Mouse (Mus musculus) kidney, adult 2 months (tissue): ENCODE results near the gene Fxyd3. TPM values are rescaled to one million over a fixed set of nuclear protein-coding genes. Genes with fewer than 3 reads are reported as not detected.

ENCODE experiments used
- DNase-seq: peaks from one replicate; pipeline ENCODE4 v3.0.0; 2021
- H3K27ac ChIP-seq: fragments of 200-500 bp; 2 replicates; pipeline ENCODE4 v1.5.1; 2012; ENCODE audit warnings: low read depth, low read length, control low read depth, inconsistent platforms; ENCODE audit not compliant: insufficient read depth
- H3K27me3 ChIP-seq: fragments of 200-500 bp; replicated peaks from 2 replicates; pipeline ENCODE4 v1.6.1; 2012; ENCODE audit warnings: mild to moderate bottlenecking, moderate library complexity, low read length, inconsistent platforms; ENCODE audit not compliant: control insufficient read depth, insufficient read depth
- H3K36me3 ChIP-seq: fragments of 200-500 bp; 2 replicates; pipeline ENCODE4 v1.6.1; 2012; ENCODE audit warnings: mild to moderate bottlenecking, moderate library complexity, low read length, inconsistent platforms; ENCODE audit not compliant: control insufficient read depth, insufficient read depth
- H3K4me1 ChIP-seq: fragments of 200-500 bp; 2 replicates; pipeline ENCODE4 v1.6.1; 2011; ENCODE audit warnings: low read length; ENCODE audit not compliant: control insufficient read depth, insufficient read depth
- H3K4me3 ChIP-seq: fragments of 200-500 bp; 2 replicates; pipeline ENCODE4 v1.5.1; 2011; ENCODE audit warnings: mild to moderate bottlenecking, low read depth, low read length, control low read depth; ENCODE audit not compliant: insufficient read depth
- CTCF ChIP-seq: fragments of 200-500 bp; conservative IDR thresholded peaks from 2 replicates; pipeline ENCODE4 v1.5.1; 2011; ENCODE audit warnings: low read depth, mild to moderate bottlenecking, control low read depth, low read length, moderate library complexity, mixed read lengths; ENCODE audit not compliant: insufficient read depth, insufficient read length
- POLR2A ChIP-seq: fragments of 200-500 bp; IDR thresholded peaks from one replicate; pipeline ENCODE4 v1.6.1; 2011; ENCODE audit warnings: low read depth, low read length, control low read depth
- WGBS: fragments of 180-500 bp; shearing (Covaris S2); methylation state at CpG from one replicate; pipeline ENCODE4 v1.1.7; 2018; 5-methylcytosine and 5-hydroxymethylcytosine counted together
- polyA plus RNA-seq: library from polyadenylated mRNA; depleted of rRNA; stranded (reverse); fragments of >200 nt; gene quantifications from 2 replicates; pipeline ENCODE4 v1.2.3, GENCODE M21; 2012

Gene Fxyd3
- polyA plus RNA-seq, 1 experiment, result 4.8 TPM

DNA sequence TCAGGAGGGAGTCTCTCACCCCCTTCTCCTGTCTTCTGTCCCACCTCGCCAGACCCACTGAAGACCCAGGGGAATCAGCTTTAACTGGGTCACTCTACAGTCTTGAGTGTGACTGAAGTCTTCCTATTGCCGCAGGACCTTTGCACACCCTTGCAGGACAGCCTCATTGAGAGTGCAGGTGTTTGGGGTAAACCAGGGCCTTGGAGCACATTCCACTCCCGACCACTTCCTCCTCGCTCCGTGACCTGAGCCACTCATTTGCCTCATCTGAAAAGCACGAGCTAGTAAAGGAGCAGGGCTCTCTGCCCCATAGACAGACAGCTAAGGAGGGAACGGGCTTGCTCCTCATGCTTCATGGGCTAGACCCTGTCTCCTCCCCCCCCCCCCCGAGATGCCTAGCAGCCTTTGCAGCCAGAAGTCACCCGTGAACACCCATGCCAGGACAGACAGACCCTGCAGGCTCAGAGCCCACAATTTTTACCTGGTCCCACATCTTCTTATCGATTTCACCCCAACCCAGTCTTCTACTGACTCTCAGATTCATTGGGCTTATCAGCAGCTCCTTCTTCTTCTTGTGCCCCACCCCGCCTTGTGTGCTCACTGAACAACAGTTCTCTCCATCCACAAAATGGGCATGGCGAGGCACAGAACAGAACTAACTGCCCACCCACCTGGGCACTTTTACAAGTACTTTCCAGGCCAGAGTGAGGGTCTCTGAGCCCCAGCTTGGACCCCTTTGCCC lies 36.1 kb downstream of the Fxyd3 start:
- H3K27ac ChIP-seq, result no peak overlapping the region
- WGBS, result 73% methylated on average over 12 of the region's 12 CpGs
- no peaks in the 10 kb centered on the region for H3K27me3 ChIP-seq
- no peaks in the 10 kb centered on the region for H3K4me1 ChIP-seq
- no peak for TF ChIP-seq CTCF
- no peak for TF ChIP-seq POLR2A
- no peak for DNase-seq
- no peak overlapping the region for H3K4me3 ChIP-seq
- H3K36me3 ChIP-seq, result no peaks in the 10 kb centered on the region

DNA sequence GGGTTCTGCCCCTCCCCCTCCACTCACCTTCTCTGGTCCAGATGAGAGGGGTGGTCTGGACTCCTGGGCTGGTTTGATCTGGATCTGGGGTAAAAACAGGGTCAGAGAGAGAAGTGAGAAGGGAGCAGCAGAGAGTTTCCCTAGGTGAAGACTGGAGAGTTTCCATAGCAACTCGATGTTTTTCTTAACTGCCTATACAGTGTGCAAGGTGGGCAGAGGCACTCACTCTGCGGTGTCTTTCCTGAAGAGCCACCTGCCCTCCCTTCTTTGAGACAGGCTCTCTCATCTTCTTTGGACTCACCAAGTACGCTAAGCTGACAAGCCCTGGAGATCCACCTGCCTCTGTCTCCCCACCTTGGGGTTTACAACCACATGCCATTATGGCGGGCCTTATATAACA lies 37.5 kb downstream of the Fxyd3 start:
- no peaks in the 10 kb centered on the region for H3K4me1 ChIP-seq

DNA sequence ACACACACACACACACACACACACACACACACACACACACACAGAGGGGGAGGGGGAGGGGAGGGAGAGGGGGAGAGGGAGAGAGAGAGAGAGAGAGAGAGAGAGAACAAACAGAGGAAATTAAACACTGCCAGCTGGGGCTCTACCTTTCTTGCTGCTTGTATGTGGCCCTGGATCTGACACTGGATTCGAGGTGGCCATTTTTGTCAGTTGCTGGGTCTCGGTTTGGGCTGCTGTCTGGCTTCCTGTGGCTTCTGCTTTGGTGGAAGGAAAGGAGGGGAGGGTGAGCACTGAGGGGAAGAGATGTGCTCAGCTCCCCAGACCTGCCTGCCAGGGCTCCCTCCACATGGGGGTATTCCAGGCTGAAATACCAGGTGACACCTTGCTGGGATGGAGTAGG lies 38.8 kb downstream of the Fxyd3 start:
- TF ChIP-seq CTCF, result no peak
- TF ChIP-seq POLR2A, result no peak
- Histone ChIP-seq H3K4me1 (no peaks in the 10 kb centered on the region), H3K27ac (no peak overlapping the region), H3K36me3 (no peaks in the 10 kb centered on the region), H3K4me3 (no peak overlapping the region), H3K27me3 (no peaks in the 10 kb centered on the region)
- WGBS, result 60% methylated on average over 2 of the region's 2 CpGs
- DNase-seq, result no peak

More for the DNA sequence above, 37.5 kb downstream of the Fxyd3 start:
- H3K36me3 ChIP-seq, result no peaks in the 10 kb centered on the region
- TF ChIP-seq POLR2A (no peak), CTCF (no peak)
- no peak overlapping the region for H3K27ac ChIP-seq
- WGBS, result 88% methylated on average over 4 of the region's 4 CpGs
- H3K27me3 ChIP-seq, result no peaks in the 10 kb centered on the region
- no peak overlapping the region for H3K4me3 ChIP-seq
- no peak for DNase-seq

DNA sequence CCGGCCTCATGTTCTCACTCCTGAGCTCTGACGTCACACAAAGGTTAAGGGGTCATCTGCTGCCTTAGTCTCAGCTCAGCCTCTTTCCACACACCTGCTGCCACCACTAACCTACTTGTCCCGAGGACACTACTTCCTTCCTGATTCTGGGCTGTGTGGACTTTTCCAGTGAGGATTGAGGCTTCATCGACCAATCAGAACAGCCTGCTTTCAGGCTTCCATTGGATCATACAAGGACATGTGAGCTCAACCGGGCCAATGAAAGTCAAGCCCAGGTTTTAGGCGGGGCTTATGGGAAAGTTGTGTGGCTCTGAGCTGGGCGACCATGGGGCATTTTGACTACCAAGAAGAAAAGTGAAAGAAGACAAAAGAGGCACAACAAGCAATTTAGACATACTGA lies 39.6 kb downstream of the Fxyd3 start:
- no peak for DNase-seq
- H3K27me3 ChIP-seq, result no peaks in the 10 kb centered on the region
- H3K36me3 ChIP-seq, result no peaks in the 10 kb centered on the region
- no peak overlapping the region for H3K27ac ChIP-seq
- WGBS, result 82% methylated on average over 7 of the region's 7 CpGs
- no peak overlapping the region for H3K4me3 ChIP-seq
- TF ChIP-seq CTCF (no peak), POLR2A (no peak)
- no peaks in the 10 kb centered on the region for H3K4me1 ChIP-seq

DNA sequence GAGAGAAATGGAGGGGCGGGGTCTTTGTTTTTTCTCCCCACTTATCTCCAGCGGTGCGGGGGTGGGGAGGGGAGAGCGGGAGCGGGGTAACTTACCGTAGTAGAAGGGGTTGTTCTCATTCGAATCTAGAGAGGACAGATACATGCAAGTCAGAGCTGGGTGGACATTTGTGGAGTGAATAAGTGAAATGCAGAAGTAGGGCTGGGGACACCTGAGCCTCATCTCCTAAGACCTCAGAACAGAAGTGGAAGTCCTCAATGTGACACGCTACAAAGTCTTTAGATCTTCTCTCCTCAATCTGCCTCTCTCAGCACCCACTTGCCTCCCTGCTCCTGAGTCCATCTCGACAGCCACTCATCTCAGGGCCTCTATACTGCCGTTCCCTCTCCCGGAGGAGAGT lies 41.2 kb downstream of the Fxyd3 start:
- Histone ChIP-seq H3K27ac (no peak overlapping the region), H3K4me3 (no peak overlapping the region), H3K4me1 (no peaks in the 10 kb centered on the region), H3K36me3 (no peaks in the 10 kb centered on the region), H3K27me3 (no peaks in the 10 kb centered on the region)
- 86% methylated on average over 11 of the region's 11 CpGs for WGBS
- no peak for DNase-seq
- TF ChIP-seq POLR2A (no peak), CTCF (no peak)

DNA sequence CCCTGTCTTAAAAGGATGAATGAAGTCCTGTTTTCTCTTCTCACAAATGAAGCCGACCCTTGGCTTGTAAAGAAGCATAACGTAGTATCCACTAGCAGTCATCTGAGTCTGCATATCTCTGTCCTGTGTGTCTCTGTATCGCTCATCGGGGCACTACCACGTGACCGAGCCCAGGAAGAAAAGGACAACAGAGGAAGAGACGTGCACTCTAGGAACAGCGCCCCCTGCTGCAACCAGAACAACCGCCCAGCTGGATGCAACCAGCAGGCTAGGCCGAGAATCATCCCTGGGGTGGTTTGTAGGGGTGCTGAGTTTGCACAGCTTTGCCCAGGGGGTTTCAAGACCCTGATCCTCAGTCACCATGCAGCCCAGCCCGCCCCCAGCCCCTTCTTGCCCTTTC lies 41.7 kb downstream of the Fxyd3 start:
- DNase-seq, result no peak

DNA sequence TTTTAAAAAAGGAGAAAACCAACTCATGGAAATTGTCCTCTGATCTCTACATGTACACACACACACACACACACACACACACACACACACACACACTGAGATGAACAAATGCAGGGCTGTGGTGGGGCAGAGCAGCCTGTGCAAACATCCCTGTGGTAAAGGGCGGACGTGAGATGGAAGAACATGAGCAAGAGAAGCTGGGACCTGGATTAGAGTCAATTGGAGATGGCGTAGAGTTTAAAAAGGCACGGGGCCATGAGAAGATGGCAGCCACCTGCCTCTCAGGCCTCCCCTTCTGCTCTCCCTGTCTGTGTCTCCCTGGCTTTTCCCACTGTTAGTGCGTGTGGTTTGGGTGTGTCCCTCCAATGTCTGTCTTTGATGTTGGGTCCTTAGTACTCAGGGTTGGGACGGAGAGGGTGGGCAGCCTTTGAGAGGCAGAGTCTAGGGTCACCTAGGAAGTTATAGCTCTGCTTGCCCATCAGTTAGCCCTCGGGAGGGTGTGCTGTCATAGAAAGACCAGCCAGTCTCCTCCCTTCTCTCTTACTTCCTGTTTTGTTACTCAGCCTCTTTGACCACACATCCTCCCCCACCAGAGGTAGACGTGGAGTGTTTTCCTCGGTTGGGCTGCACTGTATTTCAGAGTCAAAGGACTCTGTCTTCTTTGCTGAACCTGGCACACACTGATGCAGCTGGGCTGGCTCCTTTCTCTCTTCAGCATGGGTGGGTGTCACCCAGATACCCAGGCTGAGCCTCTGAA lies 42.9 kb downstream of the Fxyd3 start:
- TF ChIP-seq POLR2A, result no peak
- H3K4me3 ChIP-seq, result no peak overlapping the region
- no peaks in the 10 kb centered on the region for H3K4me1 ChIP-seq
- H3K36me3 ChIP-seq, result no peaks in the 10 kb centered on the region
- H3K27ac ChIP-seq, result no peak overlapping the region
- no peak for DNase-seq
- no peaks in the 10 kb centered on the region for H3K27me3 ChIP-seq
- 46% methylated on average over 9 of the region's 9 CpGs for WGBS

More for the DNA sequence above, 41.7 kb downstream of the Fxyd3 start:
- no peak overlapping the region for H3K4me3 ChIP-seq
- H3K27me3 ChIP-seq, result no peaks in the 10 kb centered on the region
- no peak for TF ChIP-seq POLR2A
- TF ChIP-seq CTCF, result peak; percentile 38; the same call in 1 of the 2 replicates
- 73% methylated on average over 11 of the region's 11 CpGs for WGBS
- H3K27ac ChIP-seq, result no peak overlapping the region
- no peaks in the 10 kb centered on the region for H3K36me3 ChIP-seq
- H3K4me1 ChIP-seq, result no peaks in the 10 kb centered on the region
